Mouse (Mus musculus): ENCODE results near the gene Gpd2. TPM values are rescaled to one million over a fixed set of nuclear protein-coding genes. Genes with fewer than 3 reads are reported as not detected.

Gene Gpd2
- total and polyA plus RNA-seq, 3 experiments: 15.7 to 20.4 (median 16.7) TPM

DNA sequence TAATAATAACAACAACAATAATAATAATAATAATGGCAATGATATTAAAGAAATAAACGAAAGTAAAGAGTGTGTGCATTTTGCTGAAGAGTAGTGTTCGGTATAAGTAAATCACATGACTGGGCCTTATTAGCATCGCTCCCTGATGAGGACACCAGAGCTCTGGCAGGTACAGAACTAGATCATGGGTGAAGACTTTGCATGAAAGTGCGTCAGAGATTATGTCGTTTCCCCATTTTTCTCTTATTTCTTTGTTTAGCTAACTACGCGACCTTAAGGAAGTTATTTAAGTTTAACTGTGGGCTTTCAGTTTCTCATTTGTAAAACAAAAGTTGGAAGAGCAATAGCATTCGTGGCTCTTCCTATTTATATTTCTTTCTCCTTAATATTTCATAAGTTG lies 5.1 kb upstream of the Gpd2 start:
- Histone ChIP-seq H3K9me3 (replicated peaks; ENCODE audit: low read length) (no peaks in the 10 kb centered on the region), H3K4me2 (ENCODE audit: insufficient read depth, low read depth, poor library complexity, severe bottlenecking) (no peak overlapping the region), H3K36me3 (replicated peaks in 1 of 2; ENCODE audit: control insufficient read depth in 1 of 2, insufficient read depth in 1 of 2, low read length in 1 of 2) (no peaks in the 10 kb centered on the region), H3K79me2 (replicated peaks; ENCODE audit: control insufficient read depth, extremely low read depth, insufficient read depth, poor library complexity, severe bottlenecking) (no peaks in the 10 kb centered on the region), H3K27ac (ENCODE audit: insufficient read depth, low read depth) (no peak overlapping the region), H3K4me3 (replicated peaks in 1 of 3; ENCODE audit: low read depth in 2 of 3, low read length in 2 of 3, poor library complexity in 1 of 3) (no peak overlapping the region), H3K27me3 (replicated peaks) (no peaks in the 10 kb centered on the region), H3K4me1 (ENCODE audit: control insufficient read depth in 1 of 2, insufficient read depth in 2 of 2) (peaks cover 0 to 10% of the 10 kb centered on the region in 2 experiments; a peak in 2 of 4 replicates), H3K9ac (ENCODE audit: insufficient read depth, low read depth) (no peak overlapping the region)
- dilution Hi-C loops (cut with MboI; ENCODE audit: extremely low pct_ligation_motif_present, extremely low pct_unique_long_range_greater_than_20kb, low sequenced_read_pairs) (no loop called here), in situ Hi-C loops (cut with MboI; ENCODE audit: low pct_ligation_motif_present, low pct_unique_long_range_greater_than_20kb, low sequenced_read_pairs) (no loop called here)
- DNase-seq (ENCODE audit: extremely low read depth): no peak
- TF ChIP-seq TCF12 (IDR thresholded peaks at IDR 0.05; ENCODE audit: low read depth, low read length) (no peak), UBTF (IDR thresholded peaks at IDR 0.05; ENCODE audit: low read depth, low read length) (no peak)

DNA sequence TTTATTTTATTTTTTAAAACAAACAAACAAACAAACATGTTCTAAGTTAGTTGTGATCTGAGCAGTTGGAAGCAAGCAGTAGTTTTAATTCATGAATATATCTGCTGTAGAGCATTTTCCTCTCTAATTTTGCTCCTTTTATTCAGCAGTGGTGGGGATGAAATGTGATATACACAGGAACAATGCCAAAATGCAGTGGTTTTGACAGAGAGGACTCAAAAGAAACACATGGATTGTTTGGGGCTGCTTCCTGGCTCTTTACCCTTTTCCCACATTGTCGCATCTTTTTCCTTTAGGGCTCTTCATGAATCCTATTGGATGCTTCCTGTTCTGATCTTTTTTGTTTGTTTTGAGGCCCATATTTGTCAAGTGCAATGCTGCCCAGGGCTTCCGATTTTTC lies 1.2 kb upstream of the Gpd2 start:
- Histone ChIP-seq H3K79me2 (replicated peaks; ENCODE audit: control insufficient read depth, extremely low read depth, insufficient read depth, poor library complexity, severe bottlenecking) (no peaks in the 10 kb centered on the region), H3K27me3 (replicated peaks) (no peaks in the 10 kb centered on the region), H3K4me2 (ENCODE audit: insufficient read depth, low read depth, poor library complexity, severe bottlenecking) (no peak overlapping the region), H3K9ac (ENCODE audit: insufficient read depth, low read depth) (no peak overlapping the region), H3K27ac (ENCODE audit: insufficient read depth, low read depth) (no peak overlapping the region), H3K4me1 (ENCODE audit: control insufficient read depth in 1 of 2, insufficient read depth in 2 of 2) (peaks cover 0 to 20% of the 10 kb centered on the region in 2 experiments; a peak in 2 of 4 replicates), H3K4me3 (replicated peaks in 1 of 3; ENCODE audit: low read depth in 2 of 3, low read length in 2 of 3, poor library complexity in 1 of 3) (no peak overlapping the region), H3K36me3 (replicated peaks in 1 of 2; ENCODE audit: control insufficient read depth in 1 of 2, insufficient read depth in 1 of 2, low read length in 1 of 2) (no peaks in the 10 kb centered on the region), H3K9me3 (replicated peaks; ENCODE audit: low read length) (no peaks in the 10 kb centered on the region)
- TF ChIP-seq TBP (conservative IDR thresholded peaks at IDR 0.05; ENCODE audit: low read depth, low read length): no peak
- no peak for TF ChIP-seq BHLHE40 (IDR thresholded peaks at IDR 0.05; ENCODE audit: low read depth, low read length)
- DNase-seq (ENCODE audit: extremely low read depth): no peak
- in situ Hi-C loops (cut with MboI; ENCODE audit: low pct_ligation_motif_present, low pct_unique_long_range_greater_than_20kb, low sequenced_read_pairs): no loop called here
- dilution Hi-C loops (cut with MboI; ENCODE audit: extremely low pct_ligation_motif_present, extremely low pct_unique_long_range_greater_than_20kb, low sequenced_read_pairs): no loop called here

DNA sequence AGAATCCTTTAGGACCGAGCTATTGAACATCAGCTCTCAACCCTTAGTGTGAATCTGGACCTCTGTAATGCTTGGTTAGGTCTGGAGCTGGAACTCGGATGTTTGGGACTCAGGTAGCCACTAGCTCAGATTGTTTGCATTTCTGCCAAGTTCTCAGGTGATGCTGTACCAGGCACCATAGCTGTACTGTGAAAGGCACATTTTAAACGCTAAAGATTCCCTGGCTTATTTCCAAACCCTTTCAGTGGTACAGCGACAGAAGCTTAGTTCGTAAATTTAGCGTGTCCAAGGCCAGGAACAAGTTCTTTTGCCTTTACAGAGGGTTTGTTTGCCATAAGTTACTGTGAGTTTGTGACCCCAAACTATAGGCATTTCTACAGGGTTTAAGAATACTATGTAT lies 409 bp upstream of the Gpd2 start:
- peaks cover 0 to 20% of the 10 kb centered on the region in 2 experiments; a peak in 2 of 4 replicates for H3K4me1 ChIP-seq (ENCODE audit: control insufficient read depth in 1 of 2, insufficient read depth in 2 of 2)
- in situ Hi-C loops (cut with MboI; ENCODE audit: low pct_ligation_motif_present, low pct_unique_long_range_greater_than_20kb, low sequenced_read_pairs) (no loop called here), dilution Hi-C loops (cut with MboI; ENCODE audit: extremely low pct_ligation_motif_present, extremely low pct_unique_long_range_greater_than_20kb, low sequenced_read_pairs) (no loop called here)
- no peaks in the 10 kb centered on the region for H3K27me3 ChIP-seq (replicated peaks)
- H3K4me2 ChIP-seq (ENCODE audit: insufficient read depth, low read depth, poor library complexity, severe bottlenecking): 0 out of 2 replicates have a peak overlapping the region, but pooled peaks have one; percentile 84
- no peak overlapping the region for H3K27ac ChIP-seq (ENCODE audit: insufficient read depth, low read depth)
- H3K79me2 ChIP-seq (replicated peaks; ENCODE audit: control insufficient read depth, extremely low read depth, insufficient read depth, poor library complexity, severe bottlenecking): no peaks in the 10 kb centered on the region
- peak overlapping the region in 1 of 3 experiments; percentile 79 for H3K4me3 ChIP-seq (replicated peaks in 1 of 3; ENCODE audit: low read depth in 2 of 3, low read length in 2 of 3, poor library complexity in 1 of 3)
- no peak for DNase-seq (ENCODE audit: extremely low read depth)
- H3K9me3 ChIP-seq (replicated peaks; ENCODE audit: low read length): no peaks in the 10 kb centered on the region
- 0 out of 2 replicates have a peak overlapping the region, but pooled peaks have one; percentile 73 for H3K9ac ChIP-seq (ENCODE audit: insufficient read depth, low read depth)
- no peaks in the 10 kb centered on the region for H3K36me3 ChIP-seq (replicated peaks in 1 of 2; ENCODE audit: control insufficient read depth in 1 of 2, insufficient read depth in 1 of 2, low read length in 1 of 2)
- TF ChIP-seq ZNF384 (IDR thresholded peaks at IDR 0.05; ENCODE audit: low read depth, low read length): no peak
- no peak for TF ChIP-seq ETS1 (conservative IDR thresholded peaks at IDR 0.05; ENCODE audit: low read depth, low read length)
- TF ChIP-seq MAZ (IDR thresholded peaks at IDR 0.05; ENCODE audit: low read depth, low read length): no peak
- TF ChIP-seq NRF1 (IDR thresholded peaks at IDR 0.05; ENCODE audit: low read depth, low read length): no peak
- TF ChIP-seq ELF1 (IDR thresholded peaks at IDR 0.05; ENCODE audit: low read depth, low read length): no peak
- TF ChIP-seq CHD1 (IDR thresholded peaks at IDR 0.05; ENCODE audit: low read depth, low read length): no peak
- no peak for TF ChIP-seq SMC3 (IDR thresholded peaks at IDR 0.05; ENCODE audit: low read depth, low read length)
- TF ChIP-seq USF1 (IDR thresholded peaks at IDR 0.05; ENCODE audit: low read depth, low read length): no peak
- TF ChIP-seq MAFK (IDR thresholded peaks at IDR 0.05; ENCODE audit: insufficient replicate concordance, low read length): no peak
- no peak for TF ChIP-seq TCF12 (IDR thresholded peaks at IDR 0.05; ENCODE audit: low read depth, low read length)
- no peak for TF ChIP-seq USF2 (conservative IDR thresholded peaks at IDR 0.05; ENCODE audit: low read depth, low read length)
- TF ChIP-seq JUND (conservative IDR thresholded peaks at IDR 0.05; ENCODE audit: low read depth, low read length): no peak
